Mouse (Mus musculus): Measurements from ENCODE around the gene Cisd3. TPM values are rescaled to one million over a fixed set of nuclear protein-coding genes. Genes with fewer than 3 reads are reported as not detected.

The Cisd3 gene
- total RNA-seq, 2 experiments from 2014 or later: 96.7 to 102 TPM

Small RNA genes within 50 kb of the gene (microRNA-seq; reads per million reads assigned to microRNA genes)
- gene Gm24158: not detected
- not detected for gene Mir6927

Other genes with a start within 250 kb of the Cisd3 start
- not detected for gene 4933428G20Rik, start 185.5 kb upstream of the Cisd3 start, total RNA-seq (2021)
- gene Srcin1, start 109.6 kb upstream of the Cisd3 start, total RNA-seq (2021): 1 to 10 TPM; 1.3 to 1.9 TPM
- under 1 TPM; 0.75 to 1.00 TPM for gene Epop, start 56.1 kb upstream of the Cisd3 start, total RNA-seq (2021)
- 10 to 100 TPM; 44.1 to 51.0 TPM for gene Mllt6, start 22.4 kb upstream of the Cisd3 start, total RNA-seq (2021)
- gene Pcgf2, start 14.7 kb downstream of the Cisd3 start, total RNA-seq (2021): 1 to 10 TPM in 1 of 2 experiments, under 1 TPM in 1; 0.96 to 2.3 TPM
- gene Psmb3, start 17.6 kb downstream of the Cisd3 start, total RNA-seq (2021): 100 to 1,000 TPM; 150 to 167 TPM
- gene Pip4k2b, start 58.9 kb downstream of the Cisd3 start, total RNA-seq (2021): 10 to 100 TPM; 64.7 TPM
- 1 to 10 TPM; 5.2 to 5.9 TPM for gene Cwc25, start 80.7 kb downstream of the Cisd3 start, total RNA-seq (2021)
- gene 1700001P01Rik, start 90.1 kb downstream of the Cisd3 start, total RNA-seq (2021): not detected
- 100 to 1,000 TPM; 426 to 450 TPM for gene Rpl23, start 96.6 kb downstream of the Cisd3 start, total RNA-seq (2021)
- 10 to 100 TPM; 10.0 to 19.2 TPM for gene Lasp1, start 113.2 kb downstream of the Cisd3 start, total RNA-seq (2021)
- gene B230217C12Rik, start 155.0 kb downstream of the Cisd3 start, total RNA-seq (2021): under 1 TPM; 0.19 to 0.34 TPM
- under 1 TPM; 0.16 to 0.38 TPM for gene Fbxo47, start 198.3 kb downstream of the Cisd3 start, total RNA-seq (2021)

All from gastrocnemius, adult 18-20 months (tissue).